Mouse (Mus musculus) frontal cortex, postnatal 25 days (tissue): Measurements from ENCODE around the gene Gnat1.

ENCODE experiments used
- DNase-seq, 2 experiments: peaks; one replicate each; pipeline ENCODE4 v3.0.0; 2022; ENCODE audit warnings: low spot score in 2 of 2

Gene Gnat1

DNA sequence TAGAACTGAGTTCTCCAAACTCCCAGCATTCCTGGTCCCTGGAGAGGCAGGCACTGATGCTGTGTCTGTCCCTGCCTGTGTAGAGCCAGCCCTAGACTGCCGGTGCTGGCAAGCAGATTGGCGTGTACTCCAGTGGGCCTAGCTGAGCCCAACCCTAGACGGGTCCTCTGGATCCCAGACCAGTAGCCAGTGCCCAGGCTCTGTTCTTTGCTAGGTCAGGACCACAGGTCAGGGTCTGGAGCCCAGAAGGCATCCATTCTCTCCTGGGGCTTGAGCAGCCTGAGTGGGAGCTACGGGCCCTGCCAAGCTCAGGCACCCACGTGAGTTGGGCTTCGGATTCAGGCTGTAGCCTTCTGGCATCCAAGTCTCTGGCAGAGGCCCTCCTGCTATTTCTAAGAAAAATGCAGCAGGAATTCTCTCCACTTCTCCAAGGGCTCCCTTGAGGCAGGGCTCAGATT is 20.6 kb upstream of the Gnat1 start:
- DNase-seq: peak; percentile 20 to 36

DNA sequence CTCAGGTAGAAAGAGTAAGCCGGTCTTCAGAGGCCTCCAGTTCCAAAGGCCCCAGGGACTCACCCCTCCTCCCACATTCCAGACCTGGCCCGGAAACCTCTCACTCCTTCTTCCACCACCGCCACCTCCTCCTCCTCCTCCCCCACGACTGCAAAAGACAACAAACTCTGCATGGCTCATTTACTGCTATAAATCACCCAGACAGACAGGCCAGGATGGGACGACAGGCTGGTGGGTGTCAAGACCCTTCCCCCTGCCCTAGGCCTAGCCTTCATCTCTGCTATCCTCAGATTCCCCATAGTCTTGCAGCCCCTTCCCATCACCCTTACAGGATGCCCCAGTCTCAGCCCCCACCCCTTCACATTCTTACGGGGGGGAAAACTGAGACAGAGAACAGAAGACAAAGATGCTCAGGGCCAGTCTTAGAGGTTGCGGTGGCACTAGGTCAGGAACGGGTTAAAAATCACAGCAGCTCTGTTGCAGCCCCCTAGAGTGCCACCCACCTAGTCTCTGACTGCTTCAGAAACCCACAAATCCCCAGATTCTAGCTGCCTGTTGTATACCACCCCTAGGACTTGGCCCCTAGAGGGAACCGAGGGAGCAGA is 20.0 kb upstream of the Gnat1 start:
- no peak for DNase-seq

DNA sequence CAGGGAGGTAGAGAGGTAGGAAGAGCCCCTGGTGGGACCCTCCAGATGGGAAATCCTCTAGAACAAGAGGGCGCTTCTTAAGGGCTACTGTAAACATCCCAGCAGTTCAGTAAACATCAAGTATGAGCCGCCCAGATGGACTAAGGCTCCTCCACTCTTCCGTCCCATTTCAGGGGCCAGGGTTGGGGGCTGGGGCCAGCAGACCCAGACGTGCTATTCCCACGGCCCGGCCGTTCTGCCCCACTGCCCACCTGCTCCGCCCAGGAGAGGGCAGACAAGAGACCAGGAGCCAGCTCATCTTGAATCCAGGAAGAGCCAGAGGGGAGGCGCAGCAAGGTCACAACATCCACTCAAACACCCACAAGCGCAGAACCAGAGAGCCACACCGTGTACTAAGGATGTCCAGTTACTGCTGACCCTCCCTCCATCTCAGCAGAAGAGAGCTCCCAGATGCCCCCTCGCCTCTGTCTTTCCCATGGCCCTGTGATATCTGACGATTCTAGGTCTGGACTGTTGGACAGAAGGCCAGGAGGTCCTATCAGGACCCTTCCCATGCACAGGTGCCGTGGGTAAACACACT is 19.2 kb upstream of the Gnat1 start:
- DNase-seq: no peak

DNA sequence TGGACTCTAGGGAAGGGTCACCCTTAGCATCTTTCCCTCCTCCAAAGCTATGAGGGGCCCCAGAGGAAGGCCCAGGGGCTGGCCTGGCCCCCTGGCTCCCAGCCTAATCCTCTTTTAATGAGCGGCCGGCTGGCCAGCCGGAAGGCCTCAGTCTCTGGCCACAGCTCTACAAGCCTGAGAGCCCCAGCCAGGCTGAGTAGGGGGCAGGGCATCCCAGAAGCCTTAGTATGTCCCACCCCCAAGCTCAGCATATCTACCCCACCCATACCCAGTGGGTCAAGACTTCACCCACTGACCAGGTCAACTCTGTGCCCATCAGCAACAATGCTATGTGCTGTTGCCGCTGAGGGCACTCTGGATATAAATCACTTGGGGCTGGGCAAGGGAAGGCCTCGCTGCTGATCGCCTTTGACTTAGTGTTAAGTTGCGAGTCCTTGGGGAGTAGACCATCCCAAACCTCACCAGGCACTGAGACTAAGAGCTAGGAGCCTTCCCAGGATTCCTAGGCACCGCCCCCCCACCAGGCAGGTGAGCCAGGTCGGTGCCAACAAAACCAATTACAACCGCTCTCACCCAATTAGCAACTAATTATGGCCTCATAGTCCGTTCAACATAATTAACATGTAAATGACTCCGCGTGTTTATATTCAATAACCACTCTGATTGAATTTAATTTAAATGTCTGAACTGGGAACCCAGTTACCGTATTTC is 18.5 kb upstream of the Gnat1 start:
- no peak for DNase-seq

DNA sequence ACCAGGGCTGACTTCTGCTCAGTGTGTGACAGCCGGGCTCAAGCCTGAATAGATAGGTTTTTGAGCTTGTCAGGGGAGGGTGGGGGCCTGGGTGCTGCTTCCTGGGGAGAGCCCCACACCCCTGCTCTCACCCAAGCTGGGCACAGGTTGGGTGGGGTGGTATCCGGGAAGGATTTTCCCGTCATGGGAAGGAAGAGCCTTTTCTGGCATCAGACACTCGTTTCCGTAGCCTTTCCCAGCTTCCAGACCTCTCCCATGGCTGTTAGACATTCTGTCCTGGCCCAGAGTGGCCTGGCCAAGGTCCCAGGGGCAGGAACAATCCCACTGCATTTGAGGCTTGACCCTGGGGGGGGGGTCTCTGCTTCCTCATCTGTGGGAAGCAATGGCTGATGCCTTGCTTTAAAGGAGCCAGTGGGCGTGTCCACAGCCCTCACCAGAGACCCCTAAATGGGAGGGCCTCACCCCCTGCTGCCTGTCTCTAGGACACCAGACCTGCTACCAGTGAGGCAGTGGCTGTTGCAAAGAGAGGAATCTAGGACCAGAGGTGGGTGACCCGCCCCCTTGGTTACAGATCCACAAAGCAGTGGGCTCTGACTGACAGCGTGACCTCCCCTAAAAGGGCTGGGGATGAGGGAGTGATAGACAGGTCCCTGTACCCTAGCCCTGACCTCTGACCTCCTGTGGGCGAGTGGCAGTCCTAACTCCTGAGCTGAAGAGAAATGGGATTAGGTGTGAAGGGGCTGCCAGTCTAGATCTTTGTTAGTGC is 17.5 kb upstream of the Gnat1 start:
- DNase-seq: no peak

DNA sequence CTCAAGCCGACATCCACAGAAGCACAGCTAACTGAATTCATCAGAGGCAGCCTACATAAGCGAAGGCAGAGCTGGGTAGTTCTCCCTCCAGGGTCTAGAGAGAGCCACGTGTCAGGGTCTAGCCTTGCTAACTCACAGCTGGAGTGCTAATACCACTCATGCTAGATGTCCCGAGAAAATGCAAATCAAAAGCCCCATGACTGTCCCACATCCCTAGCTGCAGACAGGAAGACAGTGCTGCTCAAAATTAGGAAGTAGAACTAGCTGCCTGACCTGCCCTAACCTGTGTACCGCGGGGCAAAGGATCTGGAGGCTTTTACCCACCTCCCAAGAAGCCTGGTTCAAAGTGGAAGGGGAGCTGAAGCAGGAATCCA is 16.6 kb upstream of the Gnat1 start:
- DNase-seq: no peak

DNA sequence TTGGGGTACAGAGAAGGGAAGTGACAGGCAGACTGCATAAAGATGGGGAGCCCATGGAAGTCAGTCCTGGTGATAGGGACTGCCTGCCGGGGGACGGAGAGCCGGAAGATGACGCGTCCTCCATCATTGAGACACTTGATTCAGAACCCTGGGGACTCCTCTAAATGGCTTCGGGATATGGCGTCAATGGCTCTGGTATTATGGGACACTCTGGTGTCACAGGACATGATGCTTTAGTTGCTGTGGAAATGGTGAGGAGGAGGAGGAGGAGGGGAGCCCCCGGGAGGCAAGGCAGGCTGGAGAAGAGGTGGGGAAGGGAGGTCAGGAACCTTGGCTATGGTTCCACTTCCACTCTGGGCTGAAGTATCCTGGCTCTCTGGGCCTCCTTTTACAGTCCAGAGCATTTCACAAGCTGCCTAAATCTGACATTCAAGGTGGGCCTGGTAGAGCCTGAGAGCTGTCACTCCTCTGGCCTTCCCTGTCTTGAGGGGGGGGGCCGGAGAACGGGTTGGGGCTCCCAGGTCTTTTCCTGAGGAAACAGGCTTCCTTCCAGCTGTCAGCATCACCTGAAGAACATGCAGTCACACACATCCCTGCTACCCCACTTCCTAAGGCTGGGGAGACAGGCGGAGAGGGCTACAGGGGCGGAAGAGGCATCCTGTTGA is 16.1 kb upstream of the Gnat1 start:
- no peak for DNase-seq

DNA sequence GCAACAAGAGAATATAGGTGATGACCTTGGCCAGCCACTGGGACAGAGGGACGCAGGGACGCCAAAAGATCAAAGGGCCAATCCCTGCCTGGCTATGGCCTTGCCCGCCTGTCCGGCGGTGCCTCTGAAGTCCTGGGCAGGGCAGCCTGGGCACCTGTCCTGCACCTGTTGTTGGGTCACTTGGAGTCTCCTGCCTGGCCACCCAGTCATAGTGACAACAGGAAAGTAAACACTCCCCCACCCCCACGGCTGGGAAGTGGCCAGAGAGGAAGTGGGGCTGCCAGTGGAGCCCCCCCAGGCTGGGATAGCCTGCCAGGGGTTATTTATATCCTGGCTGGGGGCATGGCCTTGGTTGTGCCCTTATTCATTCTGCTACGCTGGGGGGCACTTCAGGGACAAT is 15.1 kb upstream of the Gnat1 start:
- no peak for DNase-seq

DNA sequence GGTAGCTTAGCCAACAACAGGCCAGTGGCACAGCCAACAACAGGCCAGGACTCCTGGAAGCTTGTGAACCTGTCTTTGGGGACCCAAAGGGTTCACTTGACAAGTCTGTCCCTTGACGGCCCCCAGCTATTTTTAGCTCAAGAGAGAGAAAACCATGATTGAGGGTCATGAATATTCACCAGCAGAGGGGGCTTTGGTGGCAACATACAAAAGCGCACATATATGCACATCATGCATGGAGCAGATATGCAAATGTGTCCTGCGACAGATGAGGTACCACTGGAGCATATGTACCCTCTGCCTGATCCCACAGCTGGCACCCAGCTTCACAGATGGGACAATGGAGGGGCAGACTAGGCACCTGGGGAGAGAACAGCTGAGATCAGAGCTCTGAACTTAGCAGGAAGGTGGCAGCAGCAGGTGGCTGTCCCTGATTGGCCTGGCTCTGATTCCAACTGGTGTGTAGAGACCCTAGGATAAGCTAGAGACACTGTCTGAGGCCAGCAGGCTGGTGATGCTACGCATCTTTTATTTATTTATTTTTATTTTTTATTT is 14.0 kb upstream of the Gnat1 start:
- no peak for DNase-seq

DNA sequence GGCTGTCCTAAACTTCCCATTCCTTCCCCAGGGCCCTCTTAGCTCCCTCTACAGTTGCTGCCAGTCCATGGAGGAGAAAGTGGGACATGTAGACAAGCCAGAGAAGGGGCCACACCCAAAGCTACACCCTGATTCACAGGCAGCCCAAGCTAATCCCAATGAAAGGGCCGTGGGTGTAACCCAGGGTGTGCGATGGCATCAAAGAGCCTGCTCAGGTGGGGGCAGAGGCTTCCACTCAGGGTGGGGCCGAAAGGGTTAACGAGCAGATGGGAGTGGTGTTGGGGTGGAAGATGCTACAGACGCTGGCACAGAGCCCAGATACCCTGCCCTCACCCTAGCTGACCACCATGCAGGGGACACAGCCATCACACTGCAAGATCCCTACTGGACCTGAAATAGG is 13.3 kb upstream of the Gnat1 start:
- DNase-seq: no peak

DNA sequence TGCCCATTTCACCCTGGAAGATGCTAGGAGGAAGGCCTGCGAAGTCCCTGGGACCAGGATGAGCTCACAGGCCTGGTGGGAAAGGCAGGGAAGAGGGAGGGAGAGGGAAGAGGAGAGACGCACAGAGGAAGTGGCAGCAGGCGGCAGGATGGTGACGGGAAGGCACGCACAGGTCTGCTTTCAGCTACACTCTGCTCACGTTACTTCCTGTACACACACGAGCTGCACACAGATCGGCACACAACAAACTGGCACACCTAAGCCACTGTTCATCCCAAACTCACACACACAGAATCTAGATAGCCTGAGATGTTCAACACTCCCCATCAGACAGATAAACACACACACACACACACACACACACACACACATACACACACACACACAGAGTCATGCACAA is 10.9 kb upstream of the Gnat1 start:
- DNase-seq: no peak

DNA sequence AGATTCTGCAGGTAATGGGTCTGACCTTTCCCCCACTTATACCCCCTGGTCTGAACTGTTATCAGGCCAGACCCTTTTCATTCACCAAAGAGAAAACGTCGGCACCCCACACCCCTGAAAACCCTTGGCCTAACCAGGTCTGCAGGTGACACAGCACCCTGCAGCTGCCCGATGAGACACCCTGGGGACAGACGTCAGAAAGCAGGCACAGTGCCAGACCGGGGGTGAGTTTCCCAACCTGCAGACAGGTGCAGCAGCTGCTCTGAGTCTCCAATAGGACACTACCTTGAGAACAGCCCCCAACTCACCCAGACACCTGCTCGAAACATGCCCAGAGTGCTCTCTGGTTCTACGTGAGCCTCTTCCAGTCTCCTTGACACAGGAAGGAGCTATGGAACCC is 9.4 kb upstream of the Gnat1 start:
- DNase-seq: no peak

DNA sequence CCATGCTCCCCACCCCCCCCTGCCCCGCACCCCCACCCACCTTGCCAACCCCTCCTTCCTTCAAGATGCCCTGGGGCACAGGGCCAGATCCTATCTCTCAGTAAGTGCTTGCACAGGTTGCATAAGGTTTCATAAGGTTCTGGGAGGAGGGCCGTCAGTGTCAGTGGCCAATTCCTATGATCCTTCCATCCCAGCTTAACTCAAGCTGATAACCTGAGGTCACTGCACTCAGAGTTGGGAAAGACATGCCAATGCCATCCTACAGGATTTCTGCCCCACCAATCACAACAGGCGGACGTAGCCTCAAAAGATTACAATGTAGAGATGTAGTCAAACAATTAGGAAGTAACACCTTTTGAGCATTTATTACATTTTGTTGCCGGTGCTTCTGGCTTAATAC is 8.9 kb upstream of the Gnat1 start:
- no peak for DNase-seq

DNA sequence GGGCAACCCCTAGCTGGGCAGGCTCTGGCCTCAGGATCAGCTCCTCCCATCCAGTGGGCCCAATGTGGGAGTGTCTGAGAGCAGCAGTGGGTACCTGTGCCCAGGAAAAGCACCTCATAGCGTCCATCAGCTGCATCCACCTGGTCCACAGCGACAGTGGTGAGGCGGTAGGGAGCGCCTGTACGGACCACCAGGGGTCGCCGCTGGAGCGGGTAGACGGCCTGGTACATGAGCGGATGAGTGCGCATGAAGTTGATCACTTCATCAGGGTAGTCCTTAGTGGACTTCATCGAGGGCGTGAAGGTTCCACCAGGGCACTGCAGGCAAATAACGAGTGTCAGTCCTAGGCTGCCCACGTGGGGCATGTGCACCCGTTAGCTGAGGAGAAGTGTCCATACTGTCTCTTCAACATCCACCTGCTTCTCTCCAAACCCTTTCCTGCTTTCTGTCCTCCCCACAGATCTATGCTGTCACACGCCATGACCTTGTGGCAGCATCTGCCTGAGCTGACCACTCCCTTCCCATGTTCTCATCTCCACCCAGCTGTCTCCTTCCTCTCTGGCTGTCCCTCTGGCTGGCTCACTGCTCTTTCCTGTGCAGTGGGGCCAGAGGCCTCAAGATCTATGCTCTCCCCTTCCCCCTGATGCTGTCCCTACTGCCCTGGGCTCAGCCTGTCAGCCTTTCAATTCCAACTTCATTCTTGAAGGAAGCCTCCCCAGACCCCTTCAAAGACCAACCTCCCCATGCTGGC is 5.9 kb upstream of the Gnat1 start:
- peak in 1 of 2 experiments; percentile 46 for DNase-seq

DNA sequence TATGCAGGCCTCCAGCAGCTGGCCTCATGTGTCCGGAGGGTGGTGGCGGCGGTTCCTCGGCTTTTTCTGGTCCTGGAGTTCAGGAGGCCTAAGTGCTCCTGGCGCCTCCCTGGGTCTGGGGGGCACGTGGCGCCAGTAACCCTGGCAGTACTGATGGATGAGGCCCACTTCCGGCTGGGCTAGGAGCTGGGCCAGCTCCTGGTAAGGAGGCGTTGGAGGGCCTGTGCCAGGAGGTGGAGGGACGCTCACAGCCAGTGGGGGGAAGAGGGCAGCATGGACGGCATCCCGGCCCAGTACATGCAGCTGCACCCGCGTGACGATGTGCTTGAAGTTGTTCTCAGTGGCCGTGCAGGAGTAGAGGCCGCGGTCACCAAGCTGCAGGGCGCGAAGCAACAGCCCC is 2.9 kb upstream of the Gnat1 start:
- DNase-seq: no peak

DNA sequence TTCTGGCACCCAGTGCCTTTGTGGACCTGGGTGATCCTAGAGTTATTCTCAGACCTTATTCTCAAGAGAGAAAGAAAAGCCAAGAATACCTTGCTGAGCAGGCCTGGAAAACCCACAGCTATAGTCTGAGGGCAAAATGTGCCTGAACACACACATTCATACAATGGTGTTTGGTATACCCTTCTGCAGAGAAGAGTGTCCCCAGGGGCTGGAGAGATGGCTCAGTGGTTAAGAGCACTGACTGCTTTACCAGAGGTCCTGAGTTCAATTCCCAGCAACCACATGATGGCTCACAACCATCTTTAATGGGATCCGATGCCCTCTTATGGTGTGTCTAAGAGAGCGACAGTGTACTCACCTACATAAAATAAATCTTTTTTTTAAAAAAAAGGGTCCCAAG is 651 bp downstream of the Gnat1 start:
- DNase-seq: no peak

DNA sequence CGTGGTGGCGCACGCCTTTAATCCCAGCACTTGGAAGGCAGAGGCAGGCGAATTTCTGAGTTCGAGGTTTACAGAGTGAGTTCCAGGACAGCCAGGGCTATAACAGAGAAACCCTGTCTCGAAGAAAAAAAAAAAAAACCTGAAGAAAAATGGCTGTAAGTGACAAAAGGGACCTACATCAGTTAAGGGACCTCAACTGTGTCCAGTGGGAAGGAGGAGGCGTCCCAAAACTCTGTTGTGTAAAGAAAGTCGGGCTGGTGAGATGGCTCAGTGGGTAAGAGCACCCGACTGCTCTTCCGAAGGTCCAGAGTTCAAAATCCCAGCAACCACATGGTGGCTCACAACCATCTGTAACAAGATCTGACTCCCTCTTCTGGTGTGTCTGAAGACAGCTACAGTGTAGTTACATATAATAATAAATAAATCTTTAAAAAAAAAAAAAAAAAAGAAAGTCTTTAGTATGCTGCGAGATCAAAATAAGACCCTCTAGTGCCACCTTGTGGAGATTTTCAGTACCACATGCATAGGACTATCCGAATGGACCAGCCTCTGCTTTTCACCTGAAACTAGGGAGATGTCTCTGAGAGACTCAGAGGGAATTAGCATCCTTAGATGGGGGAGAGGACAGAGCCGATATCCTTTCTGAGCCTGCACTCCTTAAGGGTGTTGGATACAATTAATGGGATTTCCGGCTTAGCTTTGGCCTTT is 1.5 kb downstream of the Gnat1 start:
- peak; percentile 43 to 80 for DNase-seq

DNA sequence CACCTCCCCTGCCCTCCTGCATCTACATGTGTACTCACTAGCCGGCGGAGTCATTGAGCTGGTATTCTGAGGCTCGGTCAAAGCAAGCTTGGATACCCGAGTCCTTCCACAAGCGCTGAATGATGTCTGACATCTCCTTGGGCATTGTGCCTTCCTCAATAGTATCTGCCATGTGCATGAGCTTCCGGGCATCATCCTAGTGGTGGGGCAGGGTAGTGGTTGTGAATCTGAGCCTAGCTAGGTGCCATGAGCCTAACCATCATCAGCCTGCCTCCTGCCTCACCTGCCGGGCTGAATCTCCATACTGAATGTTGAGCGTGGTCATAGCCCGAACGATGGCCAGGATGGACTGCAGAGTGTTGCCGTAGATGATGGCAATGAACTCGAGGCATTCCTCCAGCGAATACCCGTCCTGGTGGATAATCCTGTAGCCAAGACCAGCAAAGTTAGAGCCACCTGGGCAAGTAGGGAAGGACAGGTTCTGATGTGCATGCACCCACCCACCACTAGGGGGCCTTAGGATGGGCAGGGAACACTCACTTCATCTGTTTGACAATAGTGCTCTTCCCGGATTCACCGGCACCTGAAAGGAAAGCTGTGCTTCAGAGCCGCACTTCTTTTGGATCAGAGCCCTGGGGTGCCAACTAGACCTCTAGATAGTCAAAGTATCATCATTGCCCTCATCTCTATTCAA is 2.3 kb downstream of the Gnat1 start:
- DNase-seq: no peak

DNA sequence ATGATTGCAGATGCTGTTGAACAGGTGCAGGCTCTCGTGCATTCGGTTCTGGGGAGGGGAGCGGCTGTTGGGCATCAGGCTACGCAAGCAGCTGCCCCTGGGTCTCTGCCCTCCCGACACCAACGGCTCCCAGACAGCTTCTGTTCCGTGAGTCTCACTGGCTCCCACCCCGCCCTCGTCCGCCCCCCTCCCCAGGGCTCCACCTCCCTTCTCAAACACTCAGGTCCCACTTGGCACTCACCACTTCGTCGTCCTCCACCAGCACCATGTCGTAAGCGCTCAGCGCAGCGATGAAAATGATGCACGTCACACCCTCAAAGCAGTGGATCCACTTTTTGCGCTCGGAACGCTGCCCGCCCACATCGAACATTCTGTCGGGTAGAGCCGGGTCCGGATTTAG is 3.2 kb downstream of the Gnat1 start:
- no peak for DNase-seq
